Mouse (Mus musculus): ENCODE measurements around the gene Ppp4r3b. TPM values are rescaled to one million over a fixed set of nuclear protein-coding genes. Genes with fewer than 3 reads are reported as not detected.

The Ppp4r3b gene
- 107 and 111 TPM in 2 replicates for polyA plus RNA-seq (2015; fragmentation: Nextera tagmentation; extraction: Ambion mirVana)

DNA sequence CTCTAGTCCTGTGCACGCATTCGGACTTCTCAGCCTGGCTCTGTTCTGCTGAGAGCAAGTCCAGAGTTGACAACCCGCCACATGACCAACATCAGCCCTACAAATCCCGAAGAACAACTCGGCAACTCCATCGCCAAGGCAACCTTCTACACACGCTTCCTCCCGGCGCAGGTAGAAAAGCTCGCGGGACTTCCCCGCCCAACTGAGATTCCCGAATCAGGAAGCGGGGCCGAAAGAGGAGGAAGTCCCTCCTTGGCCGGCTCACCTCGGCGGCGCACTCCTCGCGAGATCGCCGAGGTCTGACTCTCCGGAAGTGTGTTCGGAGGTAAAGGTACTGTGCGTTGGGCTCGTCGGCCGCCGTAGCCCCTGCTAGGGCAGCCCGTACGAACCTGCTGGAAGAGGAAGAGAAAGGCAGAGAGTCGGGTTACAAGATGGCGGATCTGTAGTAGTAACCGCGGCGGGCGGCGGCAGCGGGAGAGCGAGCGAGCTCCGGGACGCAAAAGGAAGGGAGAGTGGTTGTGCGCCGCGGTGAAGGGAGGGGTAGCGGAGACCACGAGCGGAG is at the start of gene Ppp4r3b:
Gene Ppp4r3b (plus strand): TSS at position 328 of the 562 bp plus-strand sequence.
- H3K9ac ChIP-seq = peak within 1 kb of the TSS; percentile 100
- H3K4me3 ChIP-seq = peak within 1 kb of the TSS; percentile 96
- WGBS = under 1% methylated on average over 50 of the region's 50 CpGs
- H3K9me3 ChIP-seq = no peaks in the 10 kb centered on the region
- peak within 1 kb of the TSS; percentile 85 for H3K4me2 ChIP-seq
- peak; percentile 99 for ATAC-seq (ENCODE audit: insufficient number of reproducible peaks, insufficient read depth, low FRiP score, low TSS enrichment, low read depth)
- H3K36me3 ChIP-seq = no peaks in the 10 kb centered on the region
- peaks cover 12% of the 10 kb centered on the region for H3K4me1 ChIP-seq
- no peaks in the 10 kb centered on the region for H3K27me3 ChIP-seq
- H3K27ac ChIP-seq = peak within 1 kb of the TSS; percentile 99

DNA sequence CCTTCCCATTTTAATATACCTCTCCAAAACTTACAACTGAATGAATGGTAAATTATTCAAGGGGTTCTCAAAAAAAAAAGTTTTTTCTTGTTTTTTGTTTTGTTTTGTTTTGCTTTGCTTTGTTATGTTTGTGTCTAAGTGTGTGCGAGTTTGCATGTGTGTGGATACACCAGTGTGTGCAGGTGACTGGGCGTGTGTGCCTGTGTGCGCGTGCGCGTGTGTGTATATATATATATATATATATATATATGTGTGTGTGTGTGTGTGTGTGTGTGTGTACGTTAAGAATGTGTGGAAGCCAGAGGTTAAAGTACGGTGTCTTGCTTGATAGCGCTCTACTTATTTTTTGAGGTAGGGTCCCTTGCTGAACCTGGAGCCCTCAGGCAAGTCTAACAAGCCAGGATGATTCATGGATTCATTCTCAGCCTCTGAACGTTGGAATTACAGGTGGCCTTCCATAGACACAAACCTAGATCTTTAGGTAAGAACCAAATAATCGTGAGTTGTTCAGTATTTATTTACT is 42.8 kb upstream of the Ppp4r3b start:
- Histone ChIP-seq H3K4me3 (peak overlapping the region; percentile 84), H3K4me1 (no peaks in the 10 kb centered on the region), H3K27me3 (no peaks in the 10 kb centered on the region), H3K36me3 (peaks cover 12% of the 10 kb centered on the region), H3K27ac (no peak overlapping the region), H3K4me2 (peak overlapping the region; percentile 70), H3K9me3 (no peaks in the 10 kb centered on the region), H3K9ac (peak overlapping the region; percentile 87)
- WGBS = 61% methylated on average over 11 of the region's 11 CpGs
- ATAC-seq (ENCODE audit: insufficient number of reproducible peaks, insufficient read depth, low FRiP score, low TSS enrichment, low read depth) = peak; percentile 68; the same call in 1 of the 2 replicates

DNA sequence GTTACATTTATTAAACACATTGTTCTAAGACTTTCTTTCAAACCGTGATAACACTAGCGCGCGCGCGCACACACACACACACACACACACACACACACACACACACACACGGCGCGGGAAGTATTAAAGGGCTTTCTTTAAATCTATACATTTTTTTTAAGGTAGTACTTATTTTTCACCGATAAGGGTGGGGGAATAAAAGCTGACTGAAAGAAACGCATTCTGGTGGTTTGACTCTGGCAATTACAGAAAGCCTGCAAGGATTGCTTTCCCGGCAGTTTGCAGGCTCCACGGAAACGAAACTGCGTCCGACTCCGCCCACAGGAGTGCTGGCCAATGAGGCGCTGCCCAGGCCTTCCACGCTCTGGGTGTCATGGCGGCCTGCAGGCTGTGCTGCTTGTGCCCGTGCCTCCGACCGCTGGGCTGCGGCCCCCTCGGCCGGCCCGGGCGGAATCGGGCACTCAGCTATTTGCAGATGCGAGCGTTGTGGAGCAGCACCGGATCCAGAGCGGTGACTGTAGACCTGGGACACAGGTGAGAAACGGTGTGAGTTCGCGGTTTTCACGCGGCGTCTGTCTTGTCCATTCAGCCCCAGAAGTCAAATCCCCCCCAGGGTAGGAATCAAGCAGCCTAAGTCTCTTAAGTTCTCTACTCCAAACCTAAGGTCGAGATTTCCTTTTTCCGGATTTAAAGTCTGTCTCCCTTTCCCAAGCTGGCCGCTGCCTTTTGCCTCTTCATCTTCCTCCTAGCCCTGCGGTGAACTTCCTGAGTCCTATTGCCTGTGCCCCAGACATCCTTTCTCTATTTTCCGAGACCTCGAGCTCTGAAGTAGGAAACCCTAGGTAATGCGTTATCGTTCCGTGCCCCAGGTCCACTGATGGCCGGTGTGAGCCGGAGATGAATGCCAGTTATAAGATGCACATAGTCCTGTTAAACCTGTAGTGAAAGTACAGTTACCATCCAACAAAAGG is 42.0 kb upstream of the Ppp4r3b start, which contains the start of gene Pnpt1:
Gene Pnpt1 (plus strand): TSS at position 360 of the 971 bp plus-strand sequence.
- Histone ChIP-seq H3K27me3 (no peaks in the 10 kb centered on the region), H3K9me3 (no peaks in the 10 kb centered on the region), H3K27ac (peak within 1 kb of the TSS; percentile 55; the same call in 1 of the 2 replicates), H3K4me1 (no peaks in the 10 kb centered on the region), H3K9ac (peak within 1 kb of the TSS; percentile 87), H3K4me3 (peak within 1 kb of the TSS; percentile 84), H3K36me3 (peaks cover 15% of the 10 kb centered on the region), H3K4me2 (peak within 1 kb of the TSS; percentile 70)
- peak; percentile 100 for ATAC-seq (ENCODE audit: insufficient number of reproducible peaks, insufficient read depth, low FRiP score, low TSS enrichment, low read depth)
- WGBS = 4% methylated on average over 50 of the region's 50 CpGs

DNA sequence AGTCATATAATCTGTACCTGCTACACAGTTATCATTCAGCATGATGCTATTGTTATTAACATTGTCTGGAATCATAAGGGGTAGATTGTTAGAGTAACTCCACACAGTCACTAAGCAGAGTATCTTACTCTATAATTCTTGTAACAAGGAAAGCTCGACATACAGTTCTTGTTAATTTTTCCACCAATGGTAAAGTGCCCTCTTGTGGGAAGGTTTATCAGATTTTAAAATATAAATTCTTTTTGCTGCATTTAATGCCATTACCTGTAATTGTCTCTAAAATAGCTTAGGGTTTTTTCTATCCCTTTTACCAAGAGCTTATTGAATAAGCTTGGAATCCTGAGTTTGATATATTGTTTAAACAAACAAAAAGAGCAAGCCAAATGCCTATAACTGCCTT is 32.0 kb upstream of the Ppp4r3b start:
- ATAC-seq (ENCODE audit: insufficient number of reproducible peaks, insufficient read depth, low FRiP score, low TSS enrichment, low read depth) = no peak
- Histone ChIP-seq H3K27me3 (no peaks in the 10 kb centered on the region), H3K9ac (no peak overlapping the region), H3K4me2 (no peak overlapping the region), H3K27ac (no peak overlapping the region), H3K4me3 (no peak overlapping the region), H3K36me3 (peaks cover 46% of the 10 kb centered on the region), H3K9me3 (no peaks in the 10 kb centered on the region), H3K4me1 (no peaks in the 10 kb centered on the region)
- 41% methylated on average over 1 of the region's 1 CpGs for WGBS

DNA sequence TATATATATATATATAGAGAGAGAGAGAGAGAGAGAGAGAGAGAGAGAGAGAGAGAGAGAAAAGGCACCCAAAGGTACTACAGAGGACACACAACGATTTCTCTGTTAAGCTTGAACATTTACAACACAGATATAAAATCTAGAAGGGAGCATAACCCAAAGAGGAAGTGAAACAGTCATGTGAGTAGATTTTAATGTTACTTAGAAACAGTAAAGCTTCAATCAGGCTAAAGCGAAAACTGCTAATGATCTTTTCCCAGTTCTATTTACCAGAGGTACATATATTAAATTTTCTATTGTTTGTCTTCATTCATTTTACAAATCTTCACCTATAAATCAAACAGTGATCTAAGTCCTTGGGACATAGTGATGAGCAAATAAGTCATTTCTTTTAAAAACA is 23.8 kb upstream of the Ppp4r3b start:
- peaks cover 52% of the 10 kb centered on the region for H3K36me3 ChIP-seq
- no peak for ATAC-seq (ENCODE audit: insufficient number of reproducible peaks, insufficient read depth, low FRiP score, low TSS enrichment, low read depth)
- WGBS = 87% methylated on average over 2 of the region's 2 CpGs

DNA sequence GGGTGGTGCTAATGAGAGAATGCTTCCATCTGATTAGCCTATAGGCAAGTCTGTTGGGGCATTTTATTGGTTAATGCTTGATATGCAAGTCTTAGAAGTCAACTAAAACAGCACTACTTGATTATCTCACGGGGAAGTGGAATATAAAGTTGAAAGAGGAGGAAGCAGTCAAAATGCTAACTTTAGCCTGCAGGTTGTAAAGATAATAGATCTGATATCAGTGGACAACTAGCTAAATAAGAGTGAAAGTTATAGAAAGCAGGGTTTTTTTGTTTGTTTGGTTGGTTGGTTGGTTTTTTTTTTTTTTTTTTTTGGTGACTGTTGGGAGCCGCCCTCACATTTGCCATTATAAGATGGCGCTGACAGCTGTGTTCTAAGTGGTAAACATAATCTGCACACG is 9.1 kb upstream of the Ppp4r3b start:
- 88% methylated on average over 4 of the region's 4 CpGs for WGBS
- Histone ChIP-seq H3K4me1 (no peaks in the 10 kb centered on the region), H3K4me2 (no peak overlapping the region), H3K9ac (no peak overlapping the region), H3K36me3 (peaks cover 30% of the 10 kb centered on the region), H3K27me3 (no peaks in the 10 kb centered on the region), H3K27ac (no peak overlapping the region), H3K4me3 (no peak overlapping the region), H3K9me3 (no peaks in the 10 kb centered on the region)
- ATAC-seq (ENCODE audit: insufficient number of reproducible peaks, insufficient read depth, low FRiP score, low TSS enrichment, low read depth) = no peak

More for the DNA sequence above, 23.8 kb upstream of the Ppp4r3b start:
- Histone ChIP-seq H3K27me3 (no peaks in the 10 kb centered on the region), H3K4me3 (no peak overlapping the region), H3K4me2 (no peak overlapping the region), H3K9me3 (no peaks in the 10 kb centered on the region), H3K4me1 (no peaks in the 10 kb centered on the region), H3K9ac (no peak overlapping the region), H3K27ac (no peak overlapping the region)

DNA sequence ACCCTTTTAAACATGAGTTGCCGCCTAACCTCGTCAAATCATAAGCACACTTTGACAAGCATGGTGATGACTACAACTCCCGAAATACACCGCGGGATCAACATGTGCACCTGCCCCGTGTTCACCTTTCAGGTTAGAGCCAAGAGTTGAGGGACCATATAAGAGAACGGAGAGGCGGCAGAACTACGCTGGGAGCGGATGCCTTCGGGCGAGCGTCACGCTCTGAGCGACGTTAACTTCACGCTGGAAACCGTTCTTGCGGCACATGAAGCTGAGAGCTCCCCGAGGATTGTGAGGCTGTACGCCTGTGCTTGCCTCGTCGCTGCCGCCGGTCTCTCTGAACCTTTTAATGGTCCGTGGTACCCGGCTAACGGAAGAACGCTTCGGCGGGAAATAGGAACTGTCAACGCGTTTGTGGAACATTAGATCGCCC is 715 bp upstream of the Ppp4r3b start:
- ATAC-seq (ENCODE audit: insufficient number of reproducible peaks, insufficient read depth, low FRiP score, low TSS enrichment, low read depth) = peak; percentile 1; the same call in 1 of the 2 replicates
- peaks cover 12% of the 10 kb centered on the region for H3K4me1 ChIP-seq
- H3K9ac ChIP-seq = peak overlapping the region; percentile 100
- H3K36me3 ChIP-seq = no peaks in the 10 kb centered on the region
- H3K4me2 ChIP-seq = peak overlapping the region; percentile 85
- H3K4me3 ChIP-seq = peak overlapping the region; percentile 96
- WGBS = under 1% methylated on average over 34 of the region's 34 CpGs
- no peaks in the 10 kb centered on the region for H3K9me3 ChIP-seq
- peak overlapping the region; percentile 74 for H3K27ac ChIP-seq
- H3K27me3 ChIP-seq = no peaks in the 10 kb centered on the region

DNA sequence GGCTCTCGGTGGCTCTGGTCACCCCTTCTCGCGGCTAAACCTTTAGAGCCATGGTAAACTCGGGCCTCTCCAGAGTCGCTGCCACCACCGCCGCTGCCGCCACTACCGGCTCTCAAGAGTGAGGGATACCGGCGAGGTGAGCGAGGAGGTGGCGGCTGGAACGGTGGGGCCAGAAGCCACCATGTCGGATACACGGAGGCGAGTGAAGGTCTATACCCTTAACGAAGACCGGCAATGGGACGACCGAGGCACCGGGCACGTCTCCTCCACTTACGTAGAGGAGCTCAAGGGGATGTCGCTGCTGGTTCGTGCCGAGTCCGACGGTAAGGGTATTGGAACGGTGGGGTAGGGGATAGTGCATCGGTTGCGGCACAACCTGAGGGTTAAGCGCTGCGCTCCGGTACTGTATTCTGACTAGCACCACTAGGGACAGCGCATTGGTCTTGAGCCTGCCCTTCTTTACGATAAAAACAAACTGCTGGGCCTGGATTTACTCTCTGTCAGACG is 488 bp downstream of the Ppp4r3b start:
- under 1% methylated on average over 38 of the region's 38 CpGs for WGBS
- peak; percentile 65 for ATAC-seq (ENCODE audit: insufficient number of reproducible peaks, insufficient read depth, low FRiP score, low TSS enrichment, low read depth)
- Histone ChIP-seq H3K36me3 (no peaks in the 10 kb centered on the region), H3K4me2 (peak overlapping the region; percentile 73), H3K27ac (peak overlapping the region; percentile 99), H3K9ac (peak overlapping the region; percentile 100), H3K4me3 (peak overlapping the region; percentile 96), H3K27me3 (no peaks in the 10 kb centered on the region), H3K9me3 (no peaks in the 10 kb centered on the region), H3K4me1 (peaks cover 12% of the 10 kb centered on the region)

DNA sequence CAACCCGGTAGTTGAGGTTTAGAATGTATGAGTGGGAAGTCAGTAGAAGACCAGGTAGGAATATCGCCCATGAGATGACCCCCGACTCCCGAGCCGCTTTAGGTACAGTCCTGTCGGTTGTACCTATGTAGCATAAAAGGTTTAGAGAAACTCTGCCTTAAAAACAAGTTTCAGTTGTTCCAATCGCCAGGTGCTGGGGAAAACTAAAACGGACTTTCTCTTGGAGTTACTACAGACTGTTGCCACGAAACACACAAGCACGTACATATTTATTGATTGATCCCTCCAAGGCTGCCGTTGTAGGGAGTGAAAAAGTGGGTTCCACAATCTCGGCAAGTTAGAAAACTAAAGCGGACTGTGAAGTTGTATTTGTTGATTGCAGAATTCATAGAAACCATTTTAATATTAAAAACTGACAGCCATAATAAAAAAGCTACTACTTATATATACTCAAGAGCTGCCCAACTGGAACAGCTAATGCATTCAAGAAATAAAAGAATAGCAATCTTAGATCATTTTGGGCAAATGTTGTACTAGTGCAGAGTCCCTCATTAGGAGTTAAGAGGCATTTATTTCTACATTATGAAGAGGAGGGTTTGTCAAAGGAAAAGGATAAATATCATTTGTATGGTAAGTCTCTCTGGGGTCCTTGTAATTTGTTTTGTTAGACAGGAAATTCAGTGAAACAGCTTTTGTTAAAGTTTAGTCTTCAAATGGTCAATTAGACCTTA is 1.2 kb downstream of the Ppp4r3b start:
- peak overlapping the region; percentile 100 for H3K9ac ChIP-seq
- H3K9me3 ChIP-seq = no peaks in the 10 kb centered on the region
- peak overlapping the region; percentile 99 for H3K27ac ChIP-seq
- no peaks in the 10 kb centered on the region for H3K27me3 ChIP-seq
- no peaks in the 10 kb centered on the region for H3K36me3 ChIP-seq
- 4% methylated on average over 13 of the region's 13 CpGs for WGBS
- peak overlapping the region; percentile 96 for H3K4me3 ChIP-seq
- peaks cover 12% of the 10 kb centered on the region for H3K4me1 ChIP-seq
- no peak for ATAC-seq (ENCODE audit: insufficient number of reproducible peaks, insufficient read depth, low FRiP score, low TSS enrichment, low read depth)
- H3K4me2 ChIP-seq = peak overlapping the region; percentile 73

DNA sequence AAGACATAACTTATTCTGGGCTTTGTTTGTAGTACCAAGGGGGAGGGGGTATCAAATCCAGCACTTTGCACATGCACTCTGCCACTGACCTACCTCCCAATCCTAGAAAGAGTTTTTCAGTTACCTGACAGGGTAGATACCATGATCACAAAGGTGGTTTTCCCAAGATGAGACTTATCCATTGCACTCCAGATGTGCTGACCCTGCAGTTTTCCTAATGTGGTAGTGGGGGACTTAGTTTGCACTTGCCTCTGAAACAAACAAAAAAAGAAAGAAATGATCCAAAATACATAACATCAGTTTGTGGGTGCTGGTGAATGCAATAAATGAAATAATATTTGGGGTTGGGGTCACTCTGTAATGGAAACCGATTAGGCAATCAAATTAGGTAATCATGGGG is 6.6 kb downstream of the Ppp4r3b start:
- Histone ChIP-seq H3K27me3 (no peaks in the 10 kb centered on the region), H3K27ac (no peak overlapping the region), H3K4me2 (no peak overlapping the region), H3K9me3 (no peaks in the 10 kb centered on the region), H3K4me3 (no peak overlapping the region), H3K9ac (no peak overlapping the region), H3K4me1 (no peaks in the 10 kb centered on the region), H3K36me3 (peaks cover 16% of the 10 kb centered on the region)
- ATAC-seq (ENCODE audit: insufficient number of reproducible peaks, insufficient read depth, low FRiP score, low TSS enrichment, low read depth) = no peak
- 88% methylated on average over 1 of the region's 1 CpGs for WGBS

DNA sequence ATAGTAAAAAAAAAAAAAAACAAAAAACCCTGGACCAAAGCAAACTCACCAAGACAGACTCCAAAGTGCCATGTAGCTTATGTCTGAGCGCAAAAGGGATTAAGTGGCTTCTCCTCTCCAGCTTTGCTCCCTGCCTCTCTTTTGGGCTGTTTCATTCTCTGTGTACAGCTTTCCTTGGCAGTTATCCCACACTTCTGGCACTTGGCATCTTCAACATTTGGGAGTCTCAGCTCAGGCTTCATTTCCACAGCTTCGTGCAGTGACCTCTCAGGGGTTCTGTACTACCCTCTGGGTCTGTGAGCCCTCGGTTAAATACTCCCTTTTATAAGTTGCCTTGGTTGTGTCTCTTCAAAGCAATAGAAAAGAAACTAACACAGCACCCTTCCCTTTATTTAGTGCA is 8.0 kb downstream of the Ppp4r3b start:
- Histone ChIP-seq H3K9ac (no peak overlapping the region), H3K9me3 (no peaks in the 10 kb centered on the region), H3K4me2 (no peak overlapping the region), H3K4me3 (no peak overlapping the region), H3K4me1 (no peaks in the 10 kb centered on the region), H3K36me3 (peaks cover 25% of the 10 kb centered on the region), H3K27ac (no peak overlapping the region), H3K27me3 (no peaks in the 10 kb centered on the region)
- WGBS = 91% methylated on average over 3 of the region's 3 CpGs
- no peak for ATAC-seq (ENCODE audit: insufficient number of reproducible peaks, insufficient read depth, low FRiP score, low TSS enrichment, low read depth)
